Mouse (Mus musculus) urinary bladder, adult 2 months (tissue): ENCODE measurements around the gene Kdm5a. TPM values are rescaled to one million over a fixed set of nuclear protein-coding genes. Genes with fewer than 3 reads are reported as not detected.

ENCODE experiments used
- DNase-seq: peaks from one replicate; pipeline ENCODE4 v3.0.0; 2022; ENCODE audit warnings: low spot score
- polyA plus RNA-seq: library from polyadenylated mRNA; depleted of rRNA; stranded (reverse); fragments of >200 nt; gene quantifications from 2 replicates; pipeline ENCODE4 v1.2.3, GENCODE M21; 2012

The Kdm5a gene
- polyA plus RNA-seq, 1 experiment: 12.4 TPM

DNA sequence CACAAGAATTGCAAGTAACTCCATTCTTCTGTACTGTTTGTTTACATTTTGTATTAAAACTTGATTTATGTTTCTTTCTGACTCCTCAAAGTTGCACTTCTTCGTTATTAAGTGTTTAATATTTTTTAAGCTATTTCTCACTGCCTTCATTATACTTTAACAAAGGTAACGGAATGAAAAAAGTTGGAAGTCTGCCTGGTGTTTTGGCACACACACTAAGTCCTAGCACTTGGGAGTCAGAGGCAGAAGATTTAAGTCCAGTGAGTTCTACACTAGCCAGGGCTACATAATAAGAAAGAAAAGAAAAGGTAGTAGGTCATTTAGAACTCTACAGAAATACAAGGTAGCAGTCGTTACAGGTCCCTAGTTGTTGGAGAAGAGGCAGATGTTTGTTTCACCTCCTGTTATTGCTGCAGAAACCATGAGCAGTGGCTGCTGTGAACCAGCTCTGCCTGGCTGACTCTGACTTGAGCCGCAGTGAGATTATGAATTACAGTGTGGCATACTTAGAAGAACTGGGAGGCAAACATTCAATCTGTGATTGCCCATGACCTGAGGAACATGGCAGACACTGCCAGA is 78.3 kb downstream of the Kdm5a start:
- DNase-seq: no peak

DNA sequence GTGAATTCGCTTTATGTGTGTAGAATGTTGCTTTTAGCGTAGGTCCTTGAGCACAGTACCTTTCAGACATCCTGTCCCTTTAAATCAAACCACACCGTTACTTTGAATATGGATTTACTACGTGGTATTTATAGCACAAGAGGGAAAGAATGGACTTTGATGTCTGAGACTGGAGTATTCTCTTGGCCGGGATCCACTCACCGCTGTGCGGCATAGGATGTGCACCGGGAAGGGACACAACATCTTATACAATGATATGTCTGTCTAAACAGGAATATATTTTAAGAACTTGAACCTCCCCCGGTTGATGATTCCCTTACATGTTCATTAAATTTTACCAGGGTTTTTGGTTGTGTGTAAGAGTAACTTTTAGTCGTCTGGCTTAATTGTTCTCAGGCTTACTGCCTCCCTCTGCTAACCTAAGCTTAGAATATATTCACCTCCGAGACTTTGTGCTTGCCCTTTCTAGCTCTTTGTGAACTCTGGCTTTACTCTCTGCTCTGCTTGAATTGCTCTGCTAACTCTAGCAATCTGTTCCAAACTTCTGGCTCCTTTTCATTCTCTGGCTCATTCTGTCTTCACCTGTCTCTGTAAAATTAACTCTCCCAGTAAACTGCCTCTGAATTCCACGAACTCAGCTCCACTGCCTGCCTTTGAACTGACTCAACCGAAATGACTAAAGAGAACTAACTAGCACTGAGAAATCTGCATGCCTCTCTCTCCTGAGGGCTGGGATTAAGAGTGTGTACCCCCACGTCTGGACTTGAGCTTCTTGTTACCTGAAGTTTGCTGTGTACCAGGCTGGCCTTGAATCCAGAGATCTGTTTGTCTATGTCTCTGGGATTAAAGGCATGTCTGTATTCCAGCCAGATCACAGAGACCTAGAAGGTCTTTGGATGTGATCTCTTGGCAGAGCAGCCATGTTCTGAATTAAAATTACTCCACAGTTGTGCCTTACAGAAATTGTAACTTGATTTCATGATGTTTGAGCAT is 79.7 kb downstream of the Kdm5a start:
- DNase-seq: no peak

- no peak for DNase-seq
Measured at GRCm38 (mm10) chr6:120450208-120450607, 86.3 kb downstream of the Kdm5a start.

GRCm38 (mm10) chr6:120452384-120453102 is 88.6 kb downstream of the Kdm5a start:
- no peak for DNase-seq

DNA sequence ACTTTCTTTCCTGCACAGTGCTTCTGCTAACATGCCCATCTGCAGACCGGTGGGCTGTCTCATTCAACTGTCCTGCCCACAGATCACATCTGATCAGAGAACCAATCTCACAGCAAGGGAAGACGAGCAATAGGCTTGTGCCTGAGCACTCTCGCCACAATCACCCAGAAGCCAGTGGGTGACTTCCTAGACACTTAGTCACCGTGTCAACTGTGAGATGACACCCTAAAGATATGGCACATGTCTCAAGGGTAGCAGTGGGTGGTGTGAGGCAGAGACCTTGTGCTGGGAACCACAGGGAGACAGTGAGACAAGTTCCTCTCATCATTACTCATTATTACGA is 89.2 kb downstream of the Kdm5a start:
- DNase-seq: no peak

- no peak for DNase-seq
Measured at GRCm38 (mm10) chr6:120453556-120453955, 89.6 kb downstream of the Kdm5a start.

DNA sequence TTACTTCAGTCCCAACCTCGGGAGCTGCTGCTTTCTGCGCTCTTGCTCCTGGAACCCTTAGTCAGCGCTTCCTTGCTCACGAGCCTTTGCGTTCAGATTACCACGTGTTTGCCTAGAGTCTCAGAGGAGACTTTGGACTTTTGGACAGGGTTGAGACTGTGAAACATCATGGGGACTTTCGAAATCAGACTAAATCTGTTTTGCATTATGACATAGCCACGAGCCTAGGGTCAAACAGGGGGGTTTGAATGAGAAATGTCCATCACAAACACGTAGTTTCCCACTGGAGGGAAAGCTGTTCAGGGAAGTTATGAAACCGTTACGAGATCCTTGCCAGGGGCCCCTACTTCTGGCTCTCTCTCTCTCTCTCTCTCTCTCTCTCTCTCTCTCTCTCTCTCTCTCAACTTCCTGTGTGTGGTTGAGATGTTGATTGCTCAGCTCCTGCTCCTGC is 90.7 kb downstream of the Kdm5a start:
- no peak for DNase-seq

DNA sequence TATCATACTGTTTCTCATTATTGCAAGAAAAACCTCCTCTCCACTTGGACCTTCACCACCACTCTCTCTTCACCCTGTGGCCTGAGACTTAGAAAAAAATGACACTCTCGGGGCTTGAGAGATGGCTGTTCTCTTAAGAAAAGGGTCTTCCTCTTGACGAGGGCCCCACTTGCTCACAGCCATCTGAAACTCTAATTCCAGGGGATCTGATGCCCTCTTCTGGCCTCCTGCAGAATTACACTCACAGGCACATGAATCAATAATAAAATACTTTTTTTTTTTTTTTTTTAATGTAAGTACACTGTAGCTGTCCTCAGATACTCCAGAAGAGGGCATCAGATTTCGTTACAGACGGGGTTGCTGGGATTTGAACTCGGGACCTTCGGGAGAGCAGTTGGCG is 93.2 kb downstream of the Kdm5a start:
- DNase-seq: no peak

GRCm38 (mm10) chr6:120457751-120458150 is 93.8 kb downstream of the Kdm5a start:
- no peak for DNase-seq

DNA sequence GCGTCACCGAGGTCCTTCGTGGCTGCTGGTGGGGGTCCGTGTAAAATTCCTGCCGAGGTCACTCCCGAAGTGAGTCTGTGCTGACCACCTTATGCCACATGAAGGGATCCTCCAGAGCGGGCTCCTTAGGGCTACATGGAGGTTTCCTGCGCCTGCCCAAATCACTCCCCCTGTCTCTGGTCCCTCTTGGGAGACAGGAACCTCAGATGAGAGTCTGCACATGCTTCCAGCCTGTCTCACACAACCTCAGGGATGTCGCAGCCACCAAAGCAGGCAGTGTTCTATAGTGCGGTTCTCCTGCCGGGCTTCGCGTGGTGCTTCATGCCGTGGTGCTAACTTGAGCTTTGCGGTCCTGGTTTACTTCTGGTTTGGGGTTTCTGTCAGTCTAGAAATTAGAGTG is 97.3 kb downstream of the Kdm5a start:
- no peak for DNase-seq

DNA sequence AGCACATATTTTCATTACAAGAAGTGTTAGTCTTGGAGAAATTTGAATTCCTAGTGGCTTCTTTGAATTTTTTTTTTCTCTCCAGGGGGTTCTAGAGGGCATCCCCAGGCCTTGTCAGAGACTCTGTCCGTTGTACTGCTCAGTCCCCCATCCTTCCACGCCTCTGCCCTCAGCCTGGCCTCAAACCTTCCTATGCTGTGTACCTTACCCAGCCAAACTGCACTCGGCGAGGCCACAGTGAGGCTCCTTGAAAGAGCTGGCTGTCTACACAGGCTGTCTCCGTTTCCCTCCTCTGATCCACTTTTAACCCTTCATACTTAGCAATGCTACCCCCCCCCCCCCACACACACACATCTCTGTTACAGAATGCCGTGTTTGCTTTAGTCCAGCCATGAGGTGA is 98.3 kb downstream of the Kdm5a start:
- no peak for DNase-seq

GRCm38 (mm10) chr6:120463086-120463871 is 99.4 kb downstream of the Kdm5a start, which contains the start of gene Il17ra:
Il17ra (plus strand) TSS chr6:120463247.
- peak; percentile 79 for DNase-seq

GRCm38 (mm10) chr6:120463884-120464283 is 100.0 kb downstream of the Kdm5a start:
- no peak for DNase-seq

- no peak for DNase-seq
Measured at GRCm38 (mm10) chr6:120464406-120464939, 100.5 kb downstream of the Kdm5a start.

DNA sequence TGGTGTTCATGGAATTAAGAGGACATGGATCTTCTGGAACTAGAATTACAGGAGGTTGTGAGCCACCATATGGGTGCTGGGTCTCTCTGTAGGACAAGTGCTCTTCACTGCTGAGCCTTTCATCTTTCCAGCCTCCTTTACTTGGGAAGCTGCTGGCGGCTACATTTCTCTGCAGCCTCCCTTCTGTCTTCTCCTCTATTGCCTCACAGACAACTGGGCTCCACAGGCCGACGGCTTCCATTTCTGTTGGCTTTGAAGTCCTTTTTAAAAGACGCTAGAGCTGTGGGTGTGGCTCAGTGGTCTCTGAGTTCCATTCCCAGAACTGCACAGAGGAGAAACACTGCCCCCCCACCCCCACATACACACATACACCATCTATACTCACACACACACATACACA is 101.5 kb downstream of the Kdm5a start:
- DNase-seq: no peak

DNA sequence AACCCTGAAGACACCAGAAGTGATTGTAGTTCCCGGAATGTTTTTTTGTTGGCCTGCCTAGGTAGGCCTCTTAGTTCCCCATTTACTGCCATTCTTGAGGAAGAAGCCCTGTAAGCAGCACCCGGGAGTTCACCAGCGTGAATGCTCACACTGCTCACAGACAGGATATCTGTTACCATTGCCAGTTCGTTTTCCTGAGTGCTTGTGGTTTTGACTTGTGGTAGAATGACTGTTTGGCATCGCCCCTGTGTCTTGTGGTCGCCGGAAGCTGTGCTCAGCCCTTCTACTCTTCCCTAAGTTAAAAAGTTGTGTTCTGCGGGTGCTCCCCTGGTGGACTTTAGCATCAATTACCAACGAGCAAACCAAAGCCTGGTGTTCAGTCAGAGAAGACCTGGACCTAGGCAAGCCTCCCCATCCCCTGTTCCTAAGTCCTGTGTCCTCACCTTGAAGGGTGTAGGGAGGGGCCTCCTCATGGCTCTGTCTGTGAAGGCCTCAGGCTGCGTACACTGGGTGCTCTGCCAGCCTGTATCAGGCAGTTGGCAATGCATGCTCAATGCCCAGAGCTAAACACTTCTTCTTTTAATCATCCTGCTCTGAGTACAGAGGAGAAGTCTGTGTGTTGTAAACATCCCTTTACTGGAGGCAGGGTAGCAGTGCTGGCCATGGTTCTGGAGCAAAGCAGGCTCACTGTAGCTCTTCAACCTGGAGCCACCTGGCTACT is 102.8 kb downstream of the Kdm5a start:
- DNase-seq: no peak

- no peak for DNase-seq
Measured at GRCm38 (mm10) chr6:120468259-120468658, 104.3 kb downstream of the Kdm5a start.

- no peak for DNase-seq
Measured at GRCm38 (mm10) chr6:120469268-120469667, 105.3 kb downstream of the Kdm5a start.

DNA sequence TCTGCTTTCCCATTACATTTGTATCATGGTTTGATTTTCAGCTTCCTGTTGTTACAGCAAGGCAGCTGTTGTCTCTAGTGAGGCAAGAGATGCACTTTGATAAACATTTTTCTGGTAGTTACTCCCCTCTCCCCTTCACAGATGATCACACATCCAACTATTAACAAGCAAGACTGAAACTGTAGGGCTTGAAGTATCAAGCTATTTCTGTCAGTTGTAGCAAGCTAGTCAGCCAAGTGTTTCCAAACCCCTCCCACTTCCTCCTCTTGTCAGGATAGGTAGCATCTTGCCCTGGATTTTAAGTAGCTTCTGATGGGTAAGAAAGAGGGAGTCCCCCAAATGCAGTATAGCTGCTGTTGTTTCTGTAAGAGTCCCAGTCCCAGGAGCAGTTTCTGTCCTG is 105.8 kb downstream of the Kdm5a start:
- no peak for DNase-seq

- DNase-seq: no peak
Measured at GRCm38 (mm10) chr6:120470666-120471065, 106.7 kb downstream of the Kdm5a start.

DNA sequence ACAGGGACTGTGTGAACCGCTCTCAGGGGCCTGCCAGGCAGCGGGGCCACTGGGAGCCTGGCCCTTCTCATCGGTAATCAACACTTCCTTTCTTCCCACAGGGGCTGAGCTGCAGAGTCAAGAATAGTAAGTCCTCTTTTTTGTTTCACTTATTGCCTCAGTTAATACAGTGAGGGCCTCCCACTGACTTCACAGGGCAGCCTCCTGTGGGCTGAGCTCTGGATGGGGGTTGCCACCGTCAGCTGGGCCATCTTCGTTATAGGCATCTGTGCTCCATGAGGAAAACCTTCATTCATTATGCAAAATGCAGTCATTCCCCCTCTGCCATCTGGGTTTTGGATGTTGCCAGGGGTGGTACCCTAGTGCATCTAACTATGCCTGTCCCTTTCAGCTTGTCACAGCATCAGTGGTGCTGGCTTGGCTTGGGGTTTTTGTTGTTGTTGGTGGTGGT is 108.1 kb downstream of the Kdm5a start:
- no peak for DNase-seq
